Mouse (Mus musculus): ENCODE data around the gene Myl12a.

Gene Myl12a

DNA sequence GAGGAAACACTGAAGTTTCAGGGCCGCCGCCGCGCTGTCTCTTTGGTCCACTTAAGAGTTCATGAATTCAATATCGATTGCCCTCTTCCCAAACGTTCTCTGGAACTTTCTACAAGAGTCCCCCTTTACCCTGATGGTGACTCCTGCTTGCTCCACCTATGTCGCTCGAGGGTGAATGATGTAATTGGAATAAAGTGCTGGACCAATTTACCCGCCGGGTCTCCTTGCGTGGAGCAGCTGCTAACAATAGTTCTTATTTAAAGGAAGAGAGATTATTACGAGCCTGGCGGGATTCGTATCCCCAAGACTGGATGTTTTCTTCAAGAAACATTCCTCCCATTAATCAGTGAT, at the start of gene Myl12a:
TSS of gene Myl12a (minus strand) at position 135 of the 351 bp plus-strand sequence.
- no peak for DNase-seq (ENCODE audit: low read depth)

- DNase-seq (ENCODE audit: low read depth): no peak
Measured at GRCm38 (mm10) chr17:71049292-71049691, 46.6 kb upstream of the Myl12a start.

DNA sequence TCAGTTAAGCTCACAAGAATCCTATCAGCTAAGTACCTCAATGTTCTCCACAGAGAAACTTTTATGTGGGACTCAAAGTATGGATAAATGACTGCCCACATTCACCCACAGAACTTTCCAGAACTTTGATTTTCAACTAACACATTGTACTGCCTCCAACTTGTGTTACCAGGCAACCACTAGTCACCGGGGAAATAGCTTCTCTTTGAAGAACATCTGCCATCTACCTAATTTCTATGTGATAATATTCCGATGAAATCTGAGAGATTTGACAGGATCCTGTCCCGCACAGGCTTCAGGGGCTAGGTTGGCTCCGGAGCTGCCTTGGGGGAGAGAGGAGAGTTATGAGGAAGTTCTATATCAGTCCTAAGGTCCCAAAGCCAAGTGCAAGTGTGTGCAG, 44.2 kb upstream of the Myl12a start:
- DNase-seq (ENCODE audit: low read depth): no peak

DNA sequence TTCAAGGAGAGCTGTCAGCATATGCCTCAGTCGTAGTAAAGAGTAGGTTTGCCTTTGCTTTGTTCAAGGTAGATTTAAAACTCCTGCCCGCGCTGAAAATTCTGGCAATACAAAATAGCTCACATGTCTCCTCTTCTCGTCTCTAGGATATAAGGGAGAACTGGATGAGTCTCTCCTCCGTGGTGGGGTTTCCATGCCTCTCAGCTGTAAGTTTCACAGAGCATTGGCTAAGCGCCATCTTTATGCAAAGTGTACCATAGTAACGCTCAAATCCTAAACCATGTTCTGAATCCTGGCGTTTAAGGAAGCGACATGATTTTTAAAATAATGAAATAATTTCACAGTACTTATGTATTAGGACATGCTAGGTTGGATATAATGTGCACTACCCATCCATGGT, 42.9 kb upstream of the Myl12a start:
- no peak for DNase-seq (ENCODE audit: low read depth)

DNA sequence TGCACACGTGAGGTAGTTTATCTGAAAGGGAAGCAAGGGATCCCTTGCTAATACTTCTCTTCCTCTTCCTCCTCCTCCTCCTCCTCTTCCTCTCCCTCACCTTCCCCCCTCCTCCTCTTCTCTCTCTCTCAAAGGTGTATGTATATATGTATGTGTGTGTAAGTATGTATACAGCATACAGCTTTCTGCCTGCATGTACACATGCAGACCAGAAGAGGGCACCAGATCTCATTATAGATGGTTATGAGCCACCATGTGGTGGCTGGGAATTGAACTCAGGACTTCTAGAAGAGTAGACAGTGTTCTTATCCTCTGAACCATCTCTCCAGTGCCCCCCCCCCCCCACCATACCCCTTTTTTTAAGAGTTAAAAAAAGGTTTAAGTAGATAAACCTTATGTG, 40.0 kb upstream of the Myl12a start:
- DNase-seq (ENCODE audit: low read depth): no peak

DNA sequence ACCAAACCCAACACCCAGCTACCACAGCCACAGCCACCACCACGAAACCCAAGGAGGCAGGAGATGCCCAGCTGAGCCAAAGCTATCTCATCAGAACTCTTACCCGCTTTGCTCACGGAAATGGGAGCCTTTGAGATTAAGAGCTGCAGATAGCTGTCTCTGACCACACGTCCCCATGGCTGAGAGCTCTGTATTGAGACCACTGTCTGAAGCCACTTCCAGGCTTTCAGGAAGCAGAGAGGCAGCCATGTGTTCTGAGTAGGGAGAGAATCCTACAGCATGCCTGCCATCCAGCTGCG, 37.9 kb upstream of the Myl12a start:
- no peak for DNase-seq (ENCODE audit: low read depth)

GRCm38 (mm10) chr17:71039851-71040581, 37.3 kb upstream of the Myl12a start:
- no peak for DNase-seq (ENCODE audit: low read depth)

DNA sequence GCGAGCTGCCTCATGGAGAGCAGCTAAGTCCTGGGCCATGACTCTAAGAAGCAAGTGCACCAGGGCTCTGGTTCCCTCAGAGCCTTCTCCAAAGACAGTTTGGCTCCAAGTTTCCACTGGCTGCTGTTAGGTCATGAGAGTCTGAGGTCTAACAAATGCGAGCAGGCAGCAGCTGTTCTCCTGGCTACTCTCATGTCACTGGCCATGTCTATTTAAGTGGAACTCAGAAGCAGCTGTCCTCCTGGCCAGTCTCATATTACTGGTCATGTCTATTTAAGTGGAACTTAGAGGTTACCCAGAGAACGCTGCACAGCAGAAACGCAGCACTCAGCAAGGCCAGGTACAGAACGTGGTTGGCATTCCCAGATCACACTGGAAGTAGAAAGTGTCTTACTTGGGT, 36.1 kb upstream of the Myl12a start:
- DNase-seq (ENCODE audit: low read depth): no peak

DNA sequence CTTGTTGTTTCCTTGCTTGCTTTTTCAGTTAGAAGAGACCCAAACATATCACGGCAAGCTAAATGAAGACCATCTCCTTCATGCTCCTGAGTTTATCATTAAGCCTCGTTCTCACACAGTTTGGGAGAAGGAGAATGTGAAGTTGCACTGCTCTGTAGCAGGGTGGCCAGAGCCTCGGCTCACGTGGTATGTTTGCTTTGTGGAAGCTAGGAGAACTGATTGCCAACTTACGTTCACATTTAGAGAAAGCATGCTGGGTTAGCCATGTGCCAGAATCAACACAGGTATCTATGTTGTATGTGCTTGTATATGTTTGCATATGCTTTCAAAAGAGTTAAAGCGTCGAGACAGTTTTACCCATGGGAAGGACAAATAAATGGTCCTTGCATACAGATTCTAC, 34.5 kb upstream of the Myl12a start:
- DNase-seq (ENCODE audit: low read depth): no peak

DNA sequence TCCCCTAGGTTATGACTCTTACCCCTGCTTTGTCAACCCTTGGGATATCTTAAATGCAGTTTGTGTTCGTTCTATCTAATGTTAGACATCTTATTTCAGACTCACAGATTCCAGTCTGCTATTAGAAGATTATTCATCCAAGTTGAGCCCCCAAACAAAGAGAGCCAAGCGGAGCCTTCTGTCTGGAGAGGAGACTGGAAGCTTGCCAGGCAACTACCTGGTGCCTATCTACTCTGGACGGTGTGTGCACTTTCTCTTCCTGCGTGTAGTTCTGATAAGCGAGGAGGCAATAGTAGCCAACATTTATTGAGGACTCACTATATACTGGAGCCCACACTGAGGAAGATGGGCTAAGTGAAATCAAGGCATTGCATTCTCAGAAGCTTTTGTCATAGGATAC, 31.8 kb upstream of the Myl12a start:
- DNase-seq (ENCODE audit: low read depth): no peak

- no peak for DNase-seq (ENCODE audit: low read depth)
Measured at GRCm38 (mm10) chr17:71032719-71033118, 30.0 kb upstream of the Myl12a start.

DNA sequence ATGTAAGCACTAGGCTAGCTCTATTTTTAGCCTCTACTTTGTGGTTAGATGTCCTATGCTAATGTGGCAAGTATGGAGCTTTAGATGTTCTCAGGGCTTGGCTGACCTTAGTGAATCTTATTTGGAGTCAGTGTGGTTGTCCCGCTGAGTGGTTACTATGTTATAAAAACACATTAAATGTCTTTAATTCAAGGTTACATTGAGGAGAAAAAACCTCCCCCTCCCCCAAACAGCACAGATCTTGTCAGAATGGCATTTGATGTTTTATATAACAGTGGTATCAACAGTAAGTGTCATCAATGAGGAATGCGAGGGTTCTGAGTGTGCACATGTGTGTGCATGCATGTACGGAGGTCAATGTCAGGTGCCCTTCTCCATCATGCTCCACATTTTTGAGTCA, 24.5 kb upstream of the Myl12a start:
- no peak for DNase-seq (ENCODE audit: low read depth)

DNA sequence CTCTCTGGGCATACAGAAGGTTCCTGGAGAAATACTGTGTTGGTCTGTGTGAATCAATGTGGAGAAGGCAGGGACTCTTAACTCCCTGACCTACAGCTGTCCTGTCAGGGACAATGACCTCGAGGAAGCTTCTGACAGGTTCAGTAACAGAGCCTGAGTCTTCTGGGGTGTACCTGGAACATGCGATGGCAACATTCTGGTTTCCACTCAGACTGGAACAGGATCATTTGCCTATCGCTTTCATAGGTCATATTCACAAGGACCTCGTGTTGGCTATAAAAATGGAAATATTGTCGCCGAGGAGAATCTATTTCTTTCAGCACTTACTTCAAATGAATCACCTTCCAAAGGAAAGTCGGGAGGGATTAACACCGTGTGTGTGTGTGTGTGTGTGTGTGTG, 23.2 kb upstream of the Myl12a start:
- DNase-seq (ENCODE audit: low read depth): no peak

DNA sequence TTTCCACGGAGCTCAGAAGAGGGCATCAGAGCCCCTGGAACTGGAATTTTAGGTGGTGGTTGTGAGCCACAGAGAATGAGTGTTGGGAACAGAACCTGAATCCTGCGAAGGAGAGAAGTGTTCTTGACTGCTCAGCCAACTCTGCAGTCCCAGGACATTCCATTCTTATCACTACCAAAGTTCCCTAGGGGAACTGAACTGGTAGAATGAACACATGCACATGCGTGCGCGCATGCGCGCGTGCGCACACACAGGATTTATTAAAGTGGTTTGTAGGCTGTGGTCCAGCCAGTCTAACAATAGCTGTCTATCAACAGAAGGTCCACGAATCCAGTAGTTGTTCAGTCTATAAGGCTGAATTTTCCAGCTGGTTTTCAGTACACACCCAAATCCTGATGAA, 21.4 kb upstream of the Myl12a start:
- DNase-seq (ENCODE audit: low read depth): no peak

GRCm38 (mm10) chr17:71022841-71023240, 20.2 kb upstream of the Myl12a start:
- DNase-seq (ENCODE audit: low read depth): no peak

DNA sequence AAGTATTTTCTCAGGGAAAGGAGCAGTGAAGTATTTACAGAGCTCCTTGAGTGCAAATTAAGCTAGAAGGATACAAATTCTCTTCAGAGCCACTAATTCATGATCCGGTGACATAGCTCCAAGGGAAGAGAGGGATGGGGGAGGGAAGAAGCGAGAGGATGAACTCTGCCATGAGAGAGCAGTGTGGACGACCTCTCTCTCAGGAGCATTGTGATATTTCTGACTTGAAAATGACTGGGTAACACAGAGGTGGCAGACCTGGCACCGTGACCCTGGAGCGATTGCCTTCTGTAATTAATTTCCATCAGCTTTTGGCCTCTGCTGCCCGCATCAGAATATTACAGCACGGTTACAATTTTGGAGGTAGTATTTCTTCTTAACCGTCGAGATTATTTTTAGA, 17.2 kb upstream of the Myl12a start:
- DNase-seq (ENCODE audit: low read depth): no peak

DNA sequence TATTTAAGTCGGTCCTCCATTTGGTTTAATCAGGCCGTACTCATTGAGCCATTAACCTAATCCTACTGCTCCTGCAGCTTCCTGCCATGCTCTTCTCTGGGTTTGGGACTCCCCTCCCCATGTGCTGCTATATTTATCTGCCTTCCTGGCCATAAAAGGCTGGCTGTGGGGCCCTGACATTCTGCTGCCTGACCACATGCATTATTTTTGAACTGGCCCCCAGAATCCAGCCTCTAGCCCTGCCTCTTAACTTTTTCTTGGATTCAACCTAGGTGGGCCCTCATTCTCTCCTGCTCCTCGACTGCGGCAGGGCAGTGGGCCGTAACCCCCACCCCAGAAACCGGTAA, 16.6 kb upstream of the Myl12a start:
- DNase-seq (ENCODE audit: low read depth): no peak

GRCm38 (mm10) chr17:71018616-71019308, 16.1 kb upstream of the Myl12a start:
- DNase-seq (ENCODE audit: low read depth): no peak

GRCm38 (mm10) chr17:71018151-71018550, 15.5 kb upstream of the Myl12a start:
- DNase-seq (ENCODE audit: low read depth): no peak

DNA sequence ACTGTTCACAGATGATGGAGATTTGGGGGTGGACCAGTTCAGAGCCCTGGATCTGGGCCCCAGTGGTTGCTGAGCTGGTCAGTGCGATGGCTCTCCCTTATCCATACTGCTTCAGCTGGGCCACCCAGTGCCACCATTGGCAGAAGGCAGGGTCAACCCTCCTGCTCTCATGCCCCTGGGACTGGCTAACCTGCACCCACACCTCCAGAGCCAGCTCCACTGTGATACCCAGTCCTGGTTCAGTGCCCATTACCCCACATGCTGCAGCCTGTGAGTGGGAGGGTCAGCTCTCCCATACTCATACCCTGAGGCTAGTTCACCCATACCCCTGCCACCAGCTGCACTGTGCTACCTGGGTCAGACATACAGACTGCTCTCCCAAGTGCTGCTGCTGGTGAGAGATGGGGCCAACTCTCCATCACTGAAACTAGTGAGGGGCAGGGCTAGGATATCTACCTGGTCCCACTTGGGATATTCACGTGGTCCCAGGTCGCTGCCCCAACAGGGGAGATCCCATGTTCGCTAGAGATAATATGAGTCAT, 14.8 kb upstream of the Myl12a start:
- no peak for DNase-seq (ENCODE audit: low read depth)

DNA sequence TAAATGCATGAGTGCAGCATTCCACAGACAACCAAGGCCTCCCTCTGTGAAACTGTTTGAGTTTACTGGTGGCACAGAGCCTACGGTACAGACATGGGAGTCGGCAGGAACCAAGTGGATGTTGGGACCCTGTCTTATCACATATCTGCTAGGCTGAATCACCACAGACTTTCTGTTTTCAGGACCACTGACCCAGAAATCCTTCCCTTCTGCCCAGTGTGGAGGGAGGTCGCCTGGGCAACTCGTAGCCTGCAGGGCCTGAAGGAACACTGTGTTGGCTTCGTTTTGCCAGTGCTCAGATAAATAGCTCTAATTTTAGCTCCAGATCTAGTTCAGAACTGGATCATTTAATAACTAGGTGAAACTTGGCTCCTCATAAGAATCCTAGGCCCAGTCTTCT, 12.2 kb upstream of the Myl12a start:
- no peak for DNase-seq (ENCODE audit: low read depth)

GRCm38 (mm10) chr17:71013105-71013504, 10.4 kb upstream of the Myl12a start:
- no peak for DNase-seq (ENCODE audit: low read depth)

- DNase-seq (ENCODE audit: low read depth): no peak
Measured at GRCm38 (mm10) chr17:71011931-71012662, 9.4 kb upstream of the Myl12a start.

Data from c-Kit-positive CD71-positive TER-119-negative erythroid progenitor cells, embryonic 14.5 days (primary cell).